Mouse (Mus musculus): ENCODE data around the gene Srsf5. TPM values are rescaled to one million over a fixed set of nuclear protein-coding genes. Genes with fewer than 3 reads are reported as not detected.

Gene Srsf5
- 444 and 504 TPM in 2 replicates for polyA plus RNA-seq (2014; fragmentation: Nextera tagmentation; extraction: Ambion mirVana)

GRCm38 (mm10) chr12:80945334-80945995, at the start of gene Srsf5:
Srsf5 (plus strand) TSS chr12:80945504.
- WGBS: under 1% methylated on average over 57 of the region's 57 CpGs
- peak within 1 kb of the TSS; percentile 97 for H3K9ac ChIP-seq (ENCODE audit: low read length)
- H3K4me3 ChIP-seq (ENCODE audit: low read depth, low read length): peak within 1 kb of the TSS; percentile 99
- no peaks in the 10 kb centered on the region for H3K9me3 ChIP-seq (ENCODE audit: control insufficient read depth, low read length)
- H3K4me1 ChIP-seq (ENCODE audit: control insufficient read depth, insufficient read depth, low read length): peaks cover 4% of the 10 kb centered on the region; the same call in 1 of the 2 replicates
- H3K27me3 ChIP-seq (ENCODE audit: control insufficient read depth, insufficient read depth, low read length): no peaks in the 10 kb centered on the region
- ATAC-seq (ENCODE audit: low FRiP score) (peak; percentile 92), DNase-seq (ENCODE audit: low spot score, missing footprints) (peak; percentile 100)
- peak within 1 kb of the TSS; percentile 67 for H3K27ac ChIP-seq (ENCODE audit: low read depth, low read length)
- peaks cover 12% of the 10 kb centered on the region for H3K36me3 ChIP-seq (ENCODE audit: control insufficient read depth, insufficient read depth, low read length)
- H3K4me2 ChIP-seq: peak within 1 kb of the TSS; percentile 69

DNA sequence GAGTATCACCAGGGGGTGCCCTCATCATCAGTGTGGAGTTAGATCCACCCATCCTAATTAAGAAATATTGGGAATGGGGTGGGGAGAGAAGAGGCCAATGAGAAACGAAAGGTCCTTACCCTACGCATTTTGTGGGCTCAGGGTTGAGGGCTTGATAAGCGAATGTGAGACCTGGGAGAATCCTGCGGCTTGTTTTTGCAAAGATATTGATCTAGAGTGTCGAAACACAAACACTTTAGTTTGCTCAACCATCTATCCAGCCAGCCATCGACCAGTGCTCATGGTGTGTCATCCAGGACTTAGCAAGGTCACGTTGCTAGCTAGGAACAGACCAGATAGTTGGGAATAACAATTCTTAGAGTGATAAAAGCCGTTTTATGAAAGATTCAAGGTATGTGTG, 35.7 kb upstream of the Srsf5 start:
- H3K4me2 ChIP-seq: no peak overlapping the region
- H3K4me3 ChIP-seq (ENCODE audit: low read depth, low read length): no peak overlapping the region
- 89% methylated on average over 8 of the region's 8 CpGs for WGBS
- H3K9me3 ChIP-seq (ENCODE audit: control insufficient read depth, low read length): no peaks in the 10 kb centered on the region
- no peaks in the 10 kb centered on the region for H3K27me3 ChIP-seq (ENCODE audit: control insufficient read depth, insufficient read depth, low read length)
- H3K4me1 ChIP-seq (ENCODE audit: control insufficient read depth, insufficient read depth, low read length): no peaks in the 10 kb centered on the region
- ATAC-seq (ENCODE audit: low FRiP score) (no peak), DNase-seq (ENCODE audit: low spot score, missing footprints) (no peak)
- no peaks in the 10 kb centered on the region for H3K36me3 ChIP-seq (ENCODE audit: control insufficient read depth, insufficient read depth, low read length)
- no peak overlapping the region for H3K27ac ChIP-seq (ENCODE audit: low read depth, low read length)
- no peak overlapping the region for H3K9ac ChIP-seq (ENCODE audit: low read length)

DNA sequence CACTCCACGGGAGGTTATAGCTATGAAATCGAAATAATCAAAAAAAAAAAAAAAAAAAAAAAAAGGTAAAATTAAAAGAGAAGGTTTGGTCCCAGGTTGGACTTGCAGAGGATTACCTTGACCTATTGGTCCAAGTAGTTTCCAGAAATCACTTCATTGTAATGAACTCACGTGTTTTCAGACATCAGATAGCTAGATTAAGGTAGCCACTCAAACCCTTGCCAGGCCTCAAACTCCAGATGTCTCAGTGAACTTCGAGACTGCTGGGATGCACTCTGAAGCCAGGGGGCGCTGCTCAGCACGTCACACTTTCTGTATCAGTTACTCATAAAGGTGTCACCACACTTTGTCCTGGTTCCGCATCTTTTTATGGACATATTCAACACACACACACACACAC, 27.5 kb upstream of the Srsf5 start:
- Histone ChIP-seq H3K9me3 (ENCODE audit: control insufficient read depth, low read length) (no peaks in the 10 kb centered on the region), H3K4me1 (ENCODE audit: control insufficient read depth, insufficient read depth, low read length) (no peaks in the 10 kb centered on the region), H3K27me3 (ENCODE audit: control insufficient read depth, insufficient read depth, low read length) (no peaks in the 10 kb centered on the region), H3K36me3 (ENCODE audit: control insufficient read depth, insufficient read depth, low read length) (no peaks in the 10 kb centered on the region), H3K27ac (ENCODE audit: low read depth, low read length) (no peak overlapping the region), H3K4me3 (ENCODE audit: low read depth, low read length) (no peak overlapping the region), H3K4me2 (no peak overlapping the region), H3K9ac (ENCODE audit: low read length) (no peak overlapping the region)
- ATAC-seq (ENCODE audit: low FRiP score) (no peak), DNase-seq (ENCODE audit: low spot score, missing footprints) (no peak)
- WGBS: 55% methylated on average over 7 of the region's 7 CpGs

DNA sequence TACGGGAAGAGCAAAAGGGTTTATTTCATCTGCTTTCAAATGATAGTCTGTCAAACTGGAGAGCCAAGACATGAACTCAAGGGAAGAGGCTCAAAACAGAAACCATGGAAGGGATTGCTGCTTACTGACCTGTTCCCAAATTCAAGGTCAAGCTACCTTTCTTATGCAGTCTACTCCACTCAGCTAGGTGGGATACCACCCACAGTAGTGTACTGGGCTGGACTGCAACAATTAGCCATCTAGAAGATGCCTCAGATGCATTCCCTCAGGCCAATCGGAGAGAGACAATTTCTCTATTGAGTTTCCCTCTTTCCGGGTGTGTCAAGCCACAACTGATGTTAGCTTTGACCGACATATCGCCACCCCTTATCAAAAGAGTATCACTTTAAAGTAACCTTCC, 24.0 kb upstream of the Srsf5 start:
- H3K4me2 ChIP-seq: no peak overlapping the region
- H3K9ac ChIP-seq (ENCODE audit: low read length): no peak overlapping the region
- H3K4me3 ChIP-seq (ENCODE audit: low read depth, low read length): no peak overlapping the region
- DNase-seq (ENCODE audit: low spot score, missing footprints) (no peak), ATAC-seq (ENCODE audit: low FRiP score) (no peak)
- H3K27me3 ChIP-seq (ENCODE audit: control insufficient read depth, insufficient read depth, low read length): no peaks in the 10 kb centered on the region
- H3K27ac ChIP-seq (ENCODE audit: low read depth, low read length): no peak overlapping the region
- no peaks in the 10 kb centered on the region for H3K4me1 ChIP-seq (ENCODE audit: control insufficient read depth, insufficient read depth, low read length)
- no peaks in the 10 kb centered on the region for H3K9me3 ChIP-seq (ENCODE audit: control insufficient read depth, low read length)
- H3K36me3 ChIP-seq (ENCODE audit: control insufficient read depth, insufficient read depth, low read length): no peaks in the 10 kb centered on the region
- 94% methylated on average over 5 of the region's 5 CpGs for WGBS

- H3K36me3 ChIP-seq (ENCODE audit: control insufficient read depth, insufficient read depth, low read length): no peaks in the 10 kb centered on the region
- no peak for DNase-seq (ENCODE audit: low spot score, missing footprints)
- no peak overlapping the region for H3K9ac ChIP-seq (ENCODE audit: low read length)
- no peaks in the 10 kb centered on the region for H3K9me3 ChIP-seq (ENCODE audit: control insufficient read depth, low read length)
- WGBS: 12% methylated on average over 7 of the region's 7 CpGs
- H3K4me3 ChIP-seq (ENCODE audit: low read depth, low read length): no peak overlapping the region
- H3K27me3 ChIP-seq (ENCODE audit: control insufficient read depth, insufficient read depth, low read length): no peaks in the 10 kb centered on the region
- H3K27ac ChIP-seq (ENCODE audit: low read depth, low read length): no peak overlapping the region
- H3K4me1 ChIP-seq (ENCODE audit: control insufficient read depth, insufficient read depth, low read length): no peaks in the 10 kb centered on the region
- no peak overlapping the region for H3K4me2 ChIP-seq
- ATAC-seq (ENCODE audit: low FRiP score): no peak
These were observed 22.4 kb upstream of the Srsf5 start for GRCm38 (mm10) chr12:80922869-80923268.

DNA sequence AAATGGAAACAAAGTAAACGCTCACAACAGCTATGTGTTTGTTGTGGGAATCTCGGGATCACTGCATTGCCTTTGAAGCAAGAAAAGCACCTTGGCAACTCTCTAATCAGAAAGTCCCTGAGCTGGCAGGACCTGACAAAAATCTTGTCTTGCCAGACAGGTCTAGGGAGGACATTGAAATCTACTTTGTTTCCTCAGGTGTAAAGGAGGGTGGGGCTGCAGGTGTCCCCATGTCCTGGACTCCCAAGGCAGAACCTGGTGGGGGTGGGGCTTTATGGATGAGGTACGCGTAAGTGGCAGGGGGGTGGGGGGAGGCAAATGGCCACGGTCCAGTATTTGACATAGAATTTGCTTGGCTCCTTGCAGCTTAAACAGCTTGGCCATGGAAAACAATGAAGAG, 21.7 kb upstream of the Srsf5 start:
- Histone ChIP-seq H3K9me3 (ENCODE audit: control insufficient read depth, low read length) (no peaks in the 10 kb centered on the region), H3K36me3 (ENCODE audit: control insufficient read depth, insufficient read depth, low read length) (no peaks in the 10 kb centered on the region), H3K27me3 (ENCODE audit: control insufficient read depth, insufficient read depth, low read length) (no peaks in the 10 kb centered on the region), H3K4me2 (no peak overlapping the region), H3K4me3 (ENCODE audit: low read depth, low read length) (no peak overlapping the region), H3K4me1 (ENCODE audit: control insufficient read depth, insufficient read depth, low read length) (no peaks in the 10 kb centered on the region), H3K27ac (ENCODE audit: low read depth, low read length) (no peak overlapping the region), H3K9ac (ENCODE audit: low read length) (no peak overlapping the region)
- 70% methylated on average over 5 of the region's 5 CpGs for WGBS
- ATAC-seq (ENCODE audit: low FRiP score) (no peak), DNase-seq (ENCODE audit: low spot score, missing footprints) (peak; percentile 84)

- Histone ChIP-seq H3K4me2 (no peak overlapping the region), H3K27me3 (ENCODE audit: control insufficient read depth, insufficient read depth, low read length) (no peaks in the 10 kb centered on the region), H3K36me3 (ENCODE audit: control insufficient read depth, insufficient read depth, low read length) (no peaks in the 10 kb centered on the region), H3K4me3 (ENCODE audit: low read depth, low read length) (no peak overlapping the region), H3K9ac (ENCODE audit: low read length) (no peak overlapping the region), H3K27ac (ENCODE audit: low read depth, low read length) (no peak overlapping the region), H3K9me3 (ENCODE audit: control insufficient read depth, low read length) (no peaks in the 10 kb centered on the region), H3K4me1 (ENCODE audit: control insufficient read depth, insufficient read depth, low read length) (no peaks in the 10 kb centered on the region)
- DNase-seq (ENCODE audit: low spot score, missing footprints) (no peak), ATAC-seq (ENCODE audit: low FRiP score) (no peak)
- 83% methylated on average over 3 of the region's 3 CpGs for WGBS
These were observed 21.1 kb upstream of the Srsf5 start for GRCm38 (mm10) chr12:80924205-80924604.

- no peak overlapping the region for H3K4me2 ChIP-seq
- no peaks in the 10 kb centered on the region for H3K36me3 ChIP-seq (ENCODE audit: control insufficient read depth, insufficient read depth, low read length)
- no peaks in the 10 kb centered on the region for H3K4me1 ChIP-seq (ENCODE audit: control insufficient read depth, insufficient read depth, low read length)
- no peaks in the 10 kb centered on the region for H3K9me3 ChIP-seq (ENCODE audit: control insufficient read depth, low read length)
- no peak overlapping the region for H3K9ac ChIP-seq (ENCODE audit: low read length)
- no peaks in the 10 kb centered on the region for H3K27me3 ChIP-seq (ENCODE audit: control insufficient read depth, insufficient read depth, low read length)
- ATAC-seq (ENCODE audit: low FRiP score) (no peak), DNase-seq (ENCODE audit: low spot score, missing footprints) (no peak)
- 21% methylated on average over 7 of the region's 7 CpGs for WGBS
- no peak overlapping the region for H3K4me3 ChIP-seq (ENCODE audit: low read depth, low read length)
- no peak overlapping the region for H3K27ac ChIP-seq (ENCODE audit: low read depth, low read length)
These were observed 19.4 kb upstream of the Srsf5 start for GRCm38 (mm10) chr12:80925919-80926318.

GRCm38 (mm10) chr12:80926550-80926949, 18.8 kb upstream of the Srsf5 start:
- H3K27me3 ChIP-seq (ENCODE audit: control insufficient read depth, insufficient read depth, low read length): no peaks in the 10 kb centered on the region
- ATAC-seq (ENCODE audit: low FRiP score): no peak

More at GRCm38 (mm10) chr12:80926550-80926949, 18.8 kb upstream of the Srsf5 start:
- Histone ChIP-seq H3K9me3 (ENCODE audit: control insufficient read depth, low read length) (no peaks in the 10 kb centered on the region), H3K4me1 (ENCODE audit: control insufficient read depth, insufficient read depth, low read length) (no peaks in the 10 kb centered on the region), H3K4me2 (no peak overlapping the region), H3K9ac (ENCODE audit: low read length) (no peak overlapping the region), H3K27ac (ENCODE audit: low read depth, low read length) (no peak overlapping the region), H3K4me3 (ENCODE audit: low read depth, low read length) (no peak overlapping the region), H3K36me3 (ENCODE audit: control insufficient read depth, insufficient read depth, low read length) (no peaks in the 10 kb centered on the region)
- DNase-seq (ENCODE audit: low spot score, missing footprints): no peak
- 86% methylated on average over 4 of the region's 4 CpGs for WGBS

Measured in midbrain, embryonic 11.5 days (tissue).